Mouse (Mus musculus): Measurements from ENCODE around the gene Tax1bp1.

GRCm38 (mm10) chr6:52792455-52792854 is 78.9 kb downstream of the Tax1bp1 start:
- TF ChIP-seq CTCF (IDR thresholded peaks at IDR 0.05; ENCODE audit: low read depth) (no peak), EP300 (IDR thresholded peaks at IDR 0.05; ENCODE audit: low read depth) (no peak)

Measured in liver, embryonic 14.5 days (tissue).